Mouse (Mus musculus): ENCODE data around the gene Tgfbr3. TPM values are rescaled to one million over a fixed set of nuclear protein-coding genes. Genes with fewer than 3 reads are reported as not detected.
A peak's percentile ranks its signal among the peaks of the same experiment; 100 is the strongest.

The Tgfbr3 gene
- total RNA-seq, 2 experiments from 2014 or later = 42.6 to 52.0 TPM

DNA sequence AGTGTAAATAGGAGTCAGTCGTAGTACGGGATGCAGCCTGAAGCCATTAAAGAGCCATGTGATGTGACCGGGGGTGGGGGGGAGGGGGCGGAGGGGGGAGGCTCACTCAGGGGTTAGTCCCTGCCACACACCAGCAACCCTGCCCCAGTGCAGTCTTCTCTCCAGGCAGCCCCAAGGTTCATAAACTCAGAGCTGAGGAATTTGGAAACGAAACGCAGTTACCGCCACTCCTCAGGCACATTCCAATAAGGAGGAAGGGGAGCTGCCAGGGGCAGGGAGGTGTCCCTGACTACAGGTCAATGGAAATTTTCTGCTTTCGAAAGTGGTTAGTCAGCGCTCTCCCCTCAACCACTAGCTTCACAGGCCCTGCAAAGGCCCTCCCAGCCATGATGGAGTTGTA lies 132.0 kb downstream of the Tgfbr3 start:
- intact Hi-C loops (cut with DNase I) = no loop called here
- DNase-seq = no peak

DNA sequence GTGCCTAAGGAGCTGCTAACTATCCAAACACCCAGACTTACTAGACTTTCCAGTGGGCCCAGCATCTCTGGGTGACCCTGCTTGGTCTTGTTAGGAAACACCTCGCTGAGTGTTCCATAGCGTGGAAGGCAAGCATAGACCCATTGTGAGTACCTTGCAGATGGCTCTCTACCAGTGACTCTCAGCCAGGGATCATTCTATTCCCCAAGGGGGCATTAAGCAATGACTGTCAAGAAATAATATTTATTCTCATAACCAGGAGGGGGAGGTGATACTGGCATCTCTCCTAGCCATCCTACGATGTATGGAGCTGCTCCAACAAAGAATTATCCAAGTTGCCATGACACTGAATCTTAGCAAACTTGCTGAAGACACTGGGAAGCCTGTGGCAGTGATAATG lies 133.3 kb downstream of the Tgfbr3 start:
- intact Hi-C loops (cut with DNase I) = no loop called here
- DNase-seq = no peak

DNA sequence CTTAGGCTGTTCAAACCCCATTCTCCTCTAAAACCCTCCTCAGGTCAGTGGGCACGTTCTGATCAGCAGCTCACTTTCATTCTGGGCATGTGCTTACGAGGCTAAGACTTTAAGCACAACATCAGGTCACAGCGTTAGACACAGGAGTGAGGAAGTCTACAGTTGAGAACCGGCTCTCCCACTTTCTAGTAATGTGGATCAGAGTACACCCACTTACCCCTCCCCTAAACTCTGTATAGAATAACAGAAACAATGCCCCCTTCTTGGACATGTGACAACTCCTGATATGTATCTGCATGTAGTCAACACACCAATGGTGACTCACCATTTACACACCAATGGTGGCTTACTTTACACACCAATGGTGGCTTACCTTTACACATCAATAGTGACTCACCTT lies 136.4 kb downstream of the Tgfbr3 start:
- intact Hi-C loops (cut with DNase I) = loop anchor here (5.0 kb wide), 1 partner anchor 134 kb away; the partner anchor contains the start of gene Tgfbr3
- DNase-seq = no peak

DNA sequence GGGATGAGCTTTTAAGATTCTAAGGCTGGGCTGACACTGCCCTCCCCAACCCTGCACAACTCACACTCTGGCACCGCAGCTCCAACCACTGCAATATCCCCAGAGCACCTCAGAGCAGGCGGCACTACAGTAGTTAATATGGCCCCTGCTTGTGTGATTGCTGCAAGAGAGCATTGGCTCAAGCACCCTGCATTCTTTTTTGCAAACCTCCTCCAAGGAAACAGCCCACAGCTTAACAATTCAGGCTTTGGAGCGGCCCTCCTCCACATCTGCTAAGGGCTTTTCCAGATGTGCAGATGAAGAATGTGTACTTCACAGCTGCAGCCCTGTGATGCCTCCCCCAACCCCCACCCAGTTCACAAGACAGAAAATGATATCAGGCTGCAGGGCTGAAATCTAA lies 138.1 kb downstream of the Tgfbr3 start:
- peak; percentile 68 to 69 for DNase-seq
- intact Hi-C loops (cut with DNase I) = loop anchor here (5.0 kb wide), 1 partner anchor 136 kb away; the partner anchor contains the start of gene Tgfbr3

DNA sequence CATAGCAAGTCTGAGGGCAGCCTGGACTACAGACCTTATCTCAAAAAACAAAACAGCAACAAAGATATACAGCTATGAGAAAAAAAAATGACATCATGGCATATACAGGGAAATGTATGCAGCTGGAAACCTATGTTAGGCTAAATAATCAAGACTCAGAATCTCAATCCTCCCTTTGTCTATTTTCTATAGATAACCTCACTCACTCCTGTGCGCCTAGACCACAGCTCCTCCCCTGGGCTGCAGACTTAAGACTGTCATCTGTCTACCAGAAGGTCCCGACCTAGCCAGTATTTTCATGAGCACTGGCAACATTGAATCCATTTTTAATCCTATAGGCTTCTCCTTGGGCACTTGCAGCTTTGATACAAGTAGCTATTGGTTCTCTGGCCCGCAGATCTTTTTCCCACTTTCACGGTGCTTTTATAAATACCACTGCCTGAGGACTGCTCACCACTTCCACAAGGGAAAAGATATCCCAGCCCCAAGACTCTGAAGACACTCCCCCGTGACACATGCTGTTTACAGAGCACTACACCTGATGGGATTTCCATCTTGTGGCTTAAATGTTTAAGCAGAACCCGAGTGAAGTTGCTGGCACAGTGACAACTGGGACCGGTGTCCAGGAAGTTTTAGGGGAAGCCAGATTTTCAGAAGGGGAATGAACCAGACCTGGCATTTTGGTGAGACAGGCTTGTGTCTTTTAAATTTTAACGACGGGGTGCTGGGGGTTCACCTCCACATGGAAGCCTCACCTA lies 138.7 kb downstream of the Tgfbr3 start:
- peak; percentile 66 to 72 for DNase-seq
- intact Hi-C loops (cut with DNase I) = loop anchor here (5.0 kb wide), 1 partner anchor 137 kb away; the partner anchor contains the start of gene Tgfbr3

DNA sequence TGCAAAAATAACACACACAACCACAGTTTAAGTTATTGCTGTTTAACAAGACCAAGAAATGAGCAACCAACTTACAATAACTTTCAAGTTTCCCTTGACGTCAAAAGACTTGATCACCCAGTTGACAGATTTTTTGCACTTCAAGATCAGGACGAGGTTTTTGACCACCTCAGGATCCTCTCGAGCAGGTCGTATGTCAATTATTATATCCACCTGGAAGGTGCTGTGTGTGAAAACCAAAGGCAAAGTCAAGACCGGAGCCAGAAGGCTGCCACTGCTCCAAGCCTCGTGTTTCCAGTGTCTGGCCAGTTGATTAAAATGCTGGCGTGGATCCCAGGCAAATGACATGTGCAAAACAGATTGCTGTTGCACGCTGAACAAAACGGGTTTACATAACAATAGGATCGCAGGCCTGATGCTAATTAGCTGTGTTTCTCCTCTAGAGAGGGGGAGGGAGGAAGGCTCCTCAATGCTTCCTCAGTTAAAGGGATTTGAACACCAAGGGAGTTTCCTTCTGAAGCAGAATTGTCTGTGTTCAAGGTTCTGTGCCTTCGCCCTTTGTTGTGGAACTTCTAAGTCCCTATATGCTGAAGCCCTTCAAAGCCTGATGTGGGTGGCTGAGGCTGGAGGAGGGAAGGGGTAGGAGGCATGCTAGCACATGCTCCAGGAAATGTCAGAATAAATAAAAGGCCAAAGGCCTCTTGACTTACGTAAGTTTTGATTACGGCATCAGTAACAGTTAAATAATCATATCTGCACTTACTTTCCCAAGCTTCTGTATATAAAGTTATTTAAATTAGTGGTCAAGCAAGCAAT lies 141.3 kb downstream of the Tgfbr3 start:
- DNase-seq = peak; percentile 93
- intact Hi-C loops (cut with DNase I) = loop anchor here (5.0 kb wide), 1 partner anchor 156 kb away; no protein-coding TSS in a partner anchor

DNA sequence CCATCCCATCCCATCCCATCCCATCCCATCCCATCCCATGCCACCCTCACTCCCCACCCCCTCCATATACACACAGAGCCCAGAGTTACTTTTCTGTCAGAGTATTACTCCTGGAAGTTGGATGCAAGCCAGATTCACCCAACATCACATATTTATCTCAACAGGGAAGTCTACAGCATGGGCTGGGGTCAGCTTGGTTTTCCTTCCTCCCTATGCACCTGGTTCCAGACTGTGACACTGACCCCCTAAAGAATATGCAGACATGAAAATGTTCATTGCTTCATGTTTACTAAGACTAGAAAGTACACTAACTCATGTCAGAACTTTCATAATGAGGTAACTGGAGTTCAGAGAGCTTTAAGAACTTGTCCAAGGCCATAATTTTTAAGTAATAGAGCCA lies 142.0 kb downstream of the Tgfbr3 start:
- DNase-seq = no peak
- intact Hi-C loops (cut with DNase I) = loop anchor here (5.0 kb wide), 1 partner anchor 155 kb away; no protein-coding TSS in a partner anchor

DNA sequence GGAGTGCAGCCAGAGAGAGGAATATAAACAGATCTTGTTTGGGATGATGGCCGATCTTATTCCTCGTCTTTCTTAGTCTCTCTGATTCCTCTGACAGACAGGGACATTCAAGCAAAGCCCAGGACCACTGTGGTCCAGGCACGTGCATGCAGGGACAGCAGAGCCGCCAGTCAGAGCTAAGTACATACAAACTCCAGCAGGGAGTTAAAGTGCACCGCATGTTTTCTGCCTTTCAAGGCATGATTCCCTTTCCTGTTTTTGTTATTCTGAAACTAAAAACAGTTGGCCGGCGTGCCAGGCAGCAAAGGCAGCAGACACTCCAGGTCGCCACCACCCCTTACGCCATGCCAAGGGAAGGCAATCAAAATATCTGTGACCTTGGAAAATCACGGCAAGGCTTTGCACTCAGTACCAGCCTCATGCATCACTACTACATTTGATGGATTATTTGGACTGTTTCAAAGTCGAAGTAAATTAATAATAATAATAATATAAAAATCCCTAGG lies 143.3 kb downstream of the Tgfbr3 start:
- intact Hi-C loops (cut with DNase I) = loop anchor here (5.0 kb wide), 1 partner anchor 154 kb away; no protein-coding TSS in a partner anchor
- DNase-seq = no peak

DNA sequence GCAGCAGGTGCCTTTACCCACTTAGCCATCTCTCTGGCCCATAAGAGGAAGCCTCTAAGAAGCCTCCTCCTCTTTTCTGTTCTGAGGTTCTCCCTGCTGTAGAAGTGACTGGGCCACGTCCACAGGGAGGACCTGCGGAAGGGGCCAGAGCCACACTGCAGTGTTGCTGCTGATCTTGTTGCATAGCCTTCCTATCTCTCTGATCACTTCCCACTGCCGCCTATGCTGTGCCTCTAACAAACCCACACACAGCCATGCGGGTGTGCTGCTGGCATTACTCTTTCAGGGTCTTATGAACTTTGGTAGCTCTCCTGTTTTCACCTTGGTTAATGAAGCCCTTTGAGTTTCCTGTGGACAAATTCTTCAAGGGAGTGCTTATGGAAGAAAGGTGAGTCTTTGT lies 144.3 kb downstream of the Tgfbr3 start:
- DNase-seq = no peak
- intact Hi-C loops (cut with DNase I) = loop anchor here (5.0 kb wide), 1 partner anchor 153 kb away; no protein-coding TSS in a partner anchor

DNA sequence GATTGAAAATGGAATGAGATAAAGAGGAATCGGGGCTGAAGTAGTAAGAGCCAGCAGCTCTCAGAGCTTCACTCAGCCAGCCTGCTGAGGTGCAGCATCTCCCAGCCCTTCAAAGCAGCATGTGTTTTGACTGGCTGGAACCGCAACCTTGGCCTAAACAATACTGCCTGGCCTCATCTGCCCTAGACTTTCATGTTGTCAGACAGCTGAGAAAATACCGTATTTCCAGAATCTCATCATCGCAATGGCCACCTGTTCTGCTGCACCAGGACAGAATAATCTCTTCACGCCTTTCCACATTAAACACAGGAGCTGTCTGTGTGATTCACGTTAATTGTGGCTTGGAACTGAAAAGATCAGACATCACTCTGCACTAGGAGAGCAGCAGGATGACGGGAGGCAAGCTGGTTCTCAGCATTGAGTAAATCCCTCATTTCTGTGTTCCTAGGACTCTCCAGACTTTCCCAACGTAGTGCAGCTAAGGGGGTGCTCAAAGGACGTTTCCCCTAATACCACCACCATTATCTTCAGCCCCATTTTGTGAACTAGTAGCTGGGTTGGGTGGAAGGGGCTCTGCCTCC lies 145.1 kb downstream of the Tgfbr3 start:
- intact Hi-C loops (cut with DNase I) = no loop called here

DNA sequence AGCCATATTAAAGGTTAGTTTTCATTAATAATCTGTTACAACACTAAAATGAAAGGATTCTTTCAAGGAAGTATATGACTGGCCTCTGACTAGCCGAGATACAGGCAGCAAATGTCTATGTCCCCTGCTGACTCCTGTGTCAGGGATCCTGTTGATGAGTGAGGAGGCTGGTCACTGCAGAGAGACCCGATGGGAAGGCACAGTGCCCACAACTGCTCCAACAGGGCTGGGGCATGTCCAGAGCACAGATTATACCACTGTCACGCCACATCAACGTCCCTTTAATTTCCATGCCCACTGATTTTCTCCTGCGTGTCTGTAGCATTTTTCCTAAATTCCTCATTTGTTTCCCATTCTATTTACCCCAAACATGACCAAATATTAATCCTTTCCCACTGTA lies 146.0 kb downstream of the Tgfbr3 start:
- intact Hi-C loops (cut with DNase I) = no loop called here
- DNase-seq = no peak

More for the DNA sequence above, 145.1 kb downstream of the Tgfbr3 start:
- no peak for DNase-seq

DNA sequence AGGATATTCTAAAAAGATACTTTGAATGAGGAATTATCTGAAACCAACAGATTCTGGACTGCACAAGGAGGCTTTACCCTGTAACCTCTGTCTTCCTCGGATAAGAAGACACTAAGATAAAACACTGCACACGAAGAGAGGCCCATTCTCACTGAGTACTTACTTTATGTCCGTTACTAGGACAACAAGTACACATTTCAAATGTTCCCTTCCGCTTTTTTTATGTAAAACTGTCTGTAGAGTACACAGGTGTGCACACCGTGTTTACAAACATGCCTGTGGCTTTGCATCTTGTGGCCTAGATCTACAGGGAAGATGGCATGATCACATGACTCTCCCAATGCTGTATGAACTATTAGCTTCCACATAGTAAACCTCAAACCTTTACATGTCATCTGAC lies 146.6 kb downstream of the Tgfbr3 start:
- intact Hi-C loops (cut with DNase I) = no loop called here
- DNase-seq = no peak

DNA sequence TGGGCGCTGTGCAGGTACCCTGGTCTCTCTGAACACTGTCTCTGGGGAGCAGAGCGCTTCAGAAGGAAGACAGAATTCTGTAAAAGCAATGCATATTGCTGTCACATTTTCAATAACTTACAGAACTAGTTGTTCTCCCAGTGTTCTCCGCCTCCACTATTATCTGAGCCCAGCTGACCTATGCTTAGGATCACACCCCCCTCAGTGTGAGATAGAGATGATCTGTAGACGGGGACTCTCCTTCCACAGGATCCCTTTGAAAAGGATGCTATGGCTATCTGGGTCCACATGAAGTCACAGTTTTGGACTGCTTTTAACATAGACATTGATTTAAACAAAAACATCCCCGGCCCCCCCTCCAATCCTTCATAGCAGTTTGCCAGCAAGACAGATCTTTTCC lies 148.1 kb downstream of the Tgfbr3 start:
- intact Hi-C loops (cut with DNase I) = no loop called here
- DNase-seq = no peak

DNA sequence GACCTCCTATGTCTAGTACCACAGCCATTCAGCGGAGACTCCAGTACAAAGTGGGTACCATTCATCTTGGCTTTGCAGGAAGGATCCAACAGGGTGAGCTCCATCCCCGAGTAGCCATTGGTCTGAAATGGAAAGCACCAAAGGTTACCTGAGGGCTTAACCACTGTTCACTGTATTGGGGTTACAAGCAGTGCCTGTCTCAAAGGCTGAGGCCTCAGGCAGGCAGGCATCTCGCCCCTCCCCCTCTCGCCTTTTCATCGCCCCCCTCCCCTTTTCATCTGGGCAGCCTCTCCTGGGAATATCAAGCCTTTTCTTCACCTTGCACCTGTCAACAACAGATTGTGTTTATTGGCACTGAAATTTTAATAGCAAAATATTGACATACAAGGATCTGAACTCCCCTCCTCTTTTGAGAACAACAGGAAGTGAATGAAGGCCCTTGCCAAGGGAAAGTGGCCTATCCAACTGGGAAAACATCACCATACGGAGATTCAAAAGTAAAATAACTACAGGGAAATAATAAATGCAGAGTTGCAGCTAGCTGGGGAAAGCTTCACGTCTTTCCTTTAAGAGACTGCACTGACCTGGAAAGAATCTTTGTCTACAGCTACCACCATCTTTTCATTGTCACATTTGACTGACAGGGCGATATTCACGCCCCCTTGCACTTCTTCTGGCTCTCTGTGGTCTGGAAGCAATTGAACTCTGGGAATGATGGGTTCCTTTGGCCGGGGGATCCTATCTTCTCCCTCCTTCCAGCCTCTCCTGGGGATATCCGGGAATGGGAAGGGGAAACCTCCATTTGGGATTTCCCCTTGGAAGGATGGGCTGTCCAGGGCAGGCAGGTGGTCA lies 149.4 kb downstream of the Tgfbr3 start:
- intact Hi-C loops (cut with DNase I) = no loop called here
- no peak for DNase-seq

DNA sequence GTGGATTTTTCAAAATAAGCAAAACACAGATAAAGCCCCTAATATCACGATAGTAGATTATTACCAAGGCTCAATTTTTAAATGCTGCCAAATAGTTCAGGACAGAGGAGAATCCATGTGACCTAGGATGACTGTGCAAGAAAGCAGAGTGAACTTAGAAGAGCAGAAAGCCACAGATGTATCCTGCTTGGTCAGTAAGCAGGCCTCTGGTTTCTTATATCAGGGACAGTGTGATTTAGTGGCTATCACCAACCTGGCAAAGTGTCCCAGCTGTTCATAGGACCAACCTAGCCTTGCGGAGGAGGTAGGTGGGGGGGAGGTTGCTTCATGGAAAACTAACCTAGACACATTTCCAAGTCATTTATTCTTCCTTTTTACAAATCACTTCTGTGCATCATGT lies 156.1 kb downstream of the Tgfbr3 start:
- intact Hi-C loops (cut with DNase I) = no loop called here
- no peak for DNase-seq

DNA sequence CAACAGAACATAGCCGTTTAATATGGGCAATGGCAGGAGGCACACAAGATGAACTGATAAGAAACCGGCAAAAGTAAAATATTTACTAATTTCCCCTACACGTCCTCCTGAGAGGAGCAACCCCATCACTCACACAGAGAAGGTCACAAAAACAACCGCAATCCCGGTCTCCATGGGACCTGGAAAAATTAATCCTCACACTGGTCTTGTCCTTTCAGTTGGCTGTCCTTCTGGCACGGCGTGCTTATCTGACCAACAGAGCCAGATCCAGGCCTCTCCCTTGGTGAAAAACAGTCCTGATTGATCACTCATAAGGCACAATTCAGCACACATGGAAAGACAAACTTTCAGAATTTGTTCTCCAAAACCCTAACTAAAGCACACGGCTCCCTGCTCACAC lies 157.2 kb downstream of the Tgfbr3 start:
- intact Hi-C loops (cut with DNase I) = no loop called here
- DNase-seq = no peak

DNA sequence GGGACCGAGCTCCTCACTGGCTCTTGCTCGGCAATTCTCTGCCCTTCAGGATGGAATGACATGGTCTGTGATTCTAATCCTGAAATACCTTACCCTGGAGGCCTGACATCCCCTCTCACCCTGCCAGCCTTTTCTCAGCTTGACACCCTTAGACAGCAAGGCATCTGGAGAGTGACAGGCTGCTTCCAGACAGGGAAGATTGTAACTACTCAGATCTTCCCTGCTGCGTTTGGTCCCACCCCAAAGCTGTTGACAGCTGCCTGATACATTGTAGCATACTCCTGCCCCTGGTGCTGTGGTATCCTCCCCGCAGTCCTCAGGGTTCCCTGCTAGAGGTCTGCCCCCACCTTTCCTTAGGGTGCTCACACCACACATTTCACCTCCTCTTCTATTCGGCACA lies 160.1 kb downstream of the Tgfbr3 start:
- DNase-seq = no peak
- intact Hi-C loops (cut with DNase I) = loop anchor here (5.0 to 10.0 kb wide), 3 partner anchors 135 to 275 kb away; partner anchors contain the start of gene Tgfbr3

DNA sequence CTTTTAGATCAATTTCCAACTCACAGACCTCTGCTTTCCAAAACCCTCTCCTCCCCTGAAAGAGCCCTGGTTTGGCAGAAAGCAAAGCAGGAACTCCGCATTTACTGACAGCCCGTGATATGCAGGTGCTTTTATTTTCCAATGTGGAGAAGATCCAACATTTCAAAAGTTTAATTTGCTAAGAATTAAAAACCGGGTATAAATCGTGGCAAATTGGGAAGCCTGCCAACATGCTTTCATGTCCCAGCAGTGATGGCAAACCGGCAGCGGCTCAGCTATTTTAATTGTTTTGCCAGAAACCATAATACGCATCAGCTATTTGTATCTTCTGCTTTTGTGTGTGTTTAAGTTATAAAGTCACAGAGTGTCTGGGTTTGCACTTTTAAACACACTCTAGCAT lies 162.9 kb downstream of the Tgfbr3 start:
- intact Hi-C loops (cut with DNase I) = loop anchor here (5.0 to 10.0 kb wide), 3 partner anchors 132 to 272 kb away; partner anchors contain the start of gene Tgfbr3
- peak in 1 of 2 experiments; percentile 46 for DNase-seq

DNA sequence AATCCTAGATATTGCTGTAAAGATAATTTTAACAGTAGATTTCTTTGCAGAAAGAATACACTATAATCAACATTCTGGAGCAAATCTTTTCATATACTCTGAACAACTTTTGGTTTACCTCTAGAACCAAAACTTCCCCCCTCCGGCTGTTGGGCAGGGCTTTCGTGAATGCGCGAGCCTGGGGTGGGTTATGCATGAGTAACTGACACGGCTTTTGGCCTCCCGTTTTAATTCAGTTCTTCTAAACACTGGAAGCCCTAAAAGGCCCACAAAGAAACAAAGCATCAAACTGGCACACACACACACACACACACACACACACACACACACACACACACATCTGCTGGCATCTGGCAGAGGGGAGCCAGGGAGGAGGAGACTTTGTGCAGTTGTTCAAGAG lies 164.3 kb downstream of the Tgfbr3 start:
- intact Hi-C loops (cut with DNase I) = loop anchor here (5.0 to 10.0 kb wide), 3 partner anchors 130 to 270 kb away; partner anchors contain the start of gene Tgfbr3
- no peak for DNase-seq

DNA sequence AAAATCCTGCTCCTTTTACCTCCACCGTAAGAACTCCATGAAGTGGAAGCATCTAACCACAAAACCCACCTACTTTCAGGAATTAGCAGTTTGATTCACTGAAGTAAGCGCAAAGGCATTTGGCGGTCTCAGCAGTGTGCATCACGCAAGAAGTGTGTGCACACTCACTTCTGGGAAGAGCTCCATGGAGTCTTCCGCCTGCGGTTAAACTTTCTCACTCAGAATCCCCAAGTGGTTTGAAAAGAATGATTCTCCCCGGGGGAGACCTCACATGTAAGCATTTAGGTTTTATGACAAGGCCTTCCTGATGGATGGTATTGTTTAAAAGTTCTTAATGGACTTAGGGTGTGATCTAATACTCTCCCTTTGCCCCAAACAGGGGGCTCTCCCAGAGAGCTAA lies 164.9 kb downstream of the Tgfbr3 start:
- no peak for DNase-seq
- intact Hi-C loops (cut with DNase I) = loop anchor here (10.0 kb wide), 2 partner anchors 130 to 270 kb away; no protein-coding TSS in a partner anchor
